9 mouse cellular contexts compared by ENCODE assay signal in genomic region chr10:127626433-127626832, GRCm38 (mm10). TPM values are rescaled to one million over a fixed set of nuclear protein-coding genes. Genes with fewer than 3 reads are reported as not detected.
DNase-seq lines count a peak whose midpoint lies in the region; ATAC-seq and TF ChIP-seq lines count a peak whose summit lies in the region.
"Had no signal": no experiment of that assay in that cellular context is flagged by ENCODE, and none has a peak within 500 bp of the region (broad histone marks: within the 10 kb centered on the region; RNA-seq: fewer than 3 reads in every experiment).

No protein-coding gene starts in this region.

- WGBS in forebrain, postnatal 0 days: 88% methylated on average over 3 of the region's 3 CpGs
- WGBS in forebrain, embryonic 15.5 days: 89% methylated on average over 3 of the region's 3 CpGs
- 89% methylated on average over 3 of the region's 3 CpGs for WGBS in lung, adult 2 months

- no peak overlapping the region for H3K27ac ChIP-seq in forebrain, postnatal 0 days (ENCODE audit: low read depth, low read length)
- no peak overlapping the region for H3K27ac ChIP-seq in forebrain, embryonic 15.5 days (replicated peaks)
- H3K27ac ChIP-seq: neural tube, embryonic 12.5 days had no signal

- peak; percentile 33 for DNase-seq in forebrain, postnatal 0 days
- no peak for DNase-seq in lung, adult 2 months
- no peak for DNase-seq in lung, adult 18-20 months
- DNase-seq in ZHBTc4 (ENCODE audit: low read depth, low spot score): peak; percentile 79
- peak; percentile 54 for DNase-seq in retina, embryonic 14.5 days (ENCODE audit: low spot score)
- DNase-seq in gastrocnemius, postnatal 4 days (ENCODE audit: low spot score in 2 of 2): no peak
- DNase-seq in layer of hippocampus, postnatal 36 days: no peak

- TF ChIP-seq CTCF in forebrain, postnatal 0 days (IDR thresholded peaks at IDR 0.05; ENCODE audit: low read depth): peak; percentile 63
- TF ChIP-seq CTCF in lung, adult 2 months (IDR thresholded peaks at IDR 0.05; ENCODE audit: insufficient read depth, low read length): peak; percentile 68

- no peak overlapping the region for H3K4me2 ChIP-seq in forebrain, postnatal 0 days (ENCODE audit: low read depth)
- H3K4me2 ChIP-seq in forebrain, embryonic 15.5 days (replicated peaks): no peak overlapping the region
- H3K4me2 ChIP-seq: neural tube, embryonic 12.5 days had no signal

- no peak for TF ChIP-seq POLR2A in lung, adult 2 months (IDR thresholded peaks at IDR 0.05; ENCODE audit: borderline replicate concordance, extremely low read depth, low read depth, low read length)

- no peak overlapping the region for H3K4me3 ChIP-seq in forebrain, postnatal 0 days (ENCODE audit: low read depth, low read length)
- H3K4me3 ChIP-seq in forebrain, embryonic 15.5 days: no peak overlapping the region
- H3K4me3 ChIP-seq in lung, adult 2 months (replicated peaks; ENCODE audit: extremely low read depth, low read depth, low read length): no peak overlapping the region
- H3K4me3 ChIP-seq: neural tube, embryonic 12.5 days had no signal

- ATAC-seq in forebrain, postnatal 0 days: no peak
- ATAC-seq in forebrain, embryonic 15.5 days (replicated peaks): no peak

- H3K27me3 ChIP-seq in forebrain, postnatal 0 days (ENCODE audit: insufficient read depth, low read length): no peaks in the 10 kb centered on the region
- no peaks in the 10 kb centered on the region for H3K27me3 ChIP-seq in forebrain, embryonic 15.5 days
- H3K27me3 ChIP-seq: neural tube, embryonic 12.5 days had no signal

- H3K9me3 ChIP-seq in forebrain, postnatal 0 days (ENCODE audit: low read length): no peaks in the 10 kb centered on the region
- no peaks in the 10 kb centered on the region for H3K9me3 ChIP-seq in forebrain, embryonic 15.5 days

- no peaks in the 10 kb centered on the region for H3K36me3 ChIP-seq in forebrain, postnatal 0 days (ENCODE audit: insufficient read depth)
- no peaks in the 10 kb centered on the region for H3K36me3 ChIP-seq in forebrain, embryonic 15.5 days
- H3K36me3 ChIP-seq: neural tube, embryonic 12.5 days had no signal

- 0 out of 2 replicates have a peak, but pooled peaks cover 2% of the 10 kb centered on the region for H3K4me1 ChIP-seq in forebrain, postnatal 0 days (ENCODE audit: insufficient read depth)
- peaks cover 9% of the 10 kb centered on the region for H3K4me1 ChIP-seq in forebrain, embryonic 15.5 days
- no peaks in the 10 kb centered on the region; the same call in 1 of the 2 replicates for H3K4me1 ChIP-seq in lung, adult 2 months (ENCODE audit: control insufficient read depth, insufficient read depth, low read length)

- no peak overlapping the region for H3K9ac ChIP-seq in forebrain, postnatal 0 days
- no peak overlapping the region for H3K9ac ChIP-seq in forebrain, embryonic 15.5 days (replicated peaks)
- H3K9ac ChIP-seq: neural tube, embryonic 12.5 days had no signal

RNA-seq across cellular contexts. Expression of gene Lrp1, which starts 5.5 kb away (rescaled TPM):
- total RNA-seq in forebrain, postnatal 0 days (2014; rRNA removed): 183 and 228 TPM in 2 replicates
- 42.2 and 70.4 TPM in 2 replicates for polyA plus RNA-seq in forebrain, postnatal 0 days (2015; fragmentation: Nextera tagmentation; extraction: Ambion mirVana)
- polyA plus RNA-seq in forebrain, embryonic 15.5 days (2015; fragmentation: Nextera tagmentation; extraction: Ambion mirVana): 93.1 and 95.7 TPM in 2 replicates
- 215 and 248 TPM in 2 replicates for polyA plus RNA-seq in lung, adult 2 months (2012; rRNA removed)
- total RNA-seq in gastrocnemius, postnatal 4 days (2021): 100 to 1,000 TPM; 184 to 193 TPM
- 100 to 1,000 TPM; 268 to 307 TPM for total RNA-seq in layer of hippocampus, postnatal 36 days (2021)

RNA-seq across cellular contexts. Expression of gene Stat6, which starts 16.4 kb away (rescaled TPM):
- total RNA-seq in forebrain, postnatal 0 days (2014; rRNA removed): 4.6 and 5.4 TPM in 2 replicates
- 4.3 and 4.4 TPM in 2 replicates for polyA plus RNA-seq in forebrain, postnatal 0 days (2015; fragmentation: Nextera tagmentation; extraction: Ambion mirVana)
- polyA plus RNA-seq in forebrain, embryonic 15.5 days (2015; fragmentation: Nextera tagmentation; extraction: Ambion mirVana): 3.4 and 3.7 TPM in 2 replicates
- polyA plus RNA-seq in lung, adult 2 months (2012; rRNA removed): 92.3 and 123 TPM in 2 replicates
- 10 to 100 TPM; 25.9 to 27.0 TPM for total RNA-seq in gastrocnemius, postnatal 4 days (2021)
- 1 to 10 TPM; 5.1 to 6.2 TPM for total RNA-seq in layer of hippocampus, postnatal 36 days (2021)

RNA-seq across cellular contexts. Expression of gene Nemp1, which starts 40.3 kb away (rescaled TPM):
- total RNA-seq in forebrain, postnatal 0 days (2014; rRNA removed): 3.4 and 6.1 TPM in 2 replicates
- polyA plus RNA-seq in forebrain, postnatal 0 days (2015; fragmentation: Nextera tagmentation; extraction: Ambion mirVana): 2.8 and 3.2 TPM in 2 replicates
- polyA plus RNA-seq in forebrain, embryonic 15.5 days (2015; fragmentation: Nextera tagmentation; extraction: Ambion mirVana): 4.8 and 5.8 TPM in 2 replicates
- 2.7 and 3.6 TPM in 2 replicates for polyA plus RNA-seq in lung, adult 2 months (2012; rRNA removed)
- total RNA-seq in gastrocnemius, postnatal 4 days (2021): 1 to 10 TPM; 6.0 to 7.3 TPM
- 1 to 10 TPM; 5.1 to 6.7 TPM for total RNA-seq in layer of hippocampus, postnatal 36 days (2021)

RNA-seq across cellular contexts. Expression of gene Nab2, which starts 41.9 kb away (rescaled TPM):
- 12.9 and 14.4 TPM in 2 replicates for total RNA-seq in forebrain, postnatal 0 days (2014; rRNA removed)
- 4.5 and 4.8 TPM in 2 replicates for polyA plus RNA-seq in forebrain, postnatal 0 days (2015; fragmentation: Nextera tagmentation; extraction: Ambion mirVana)
- 2.9 and 3.9 TPM in 2 replicates for polyA plus RNA-seq in forebrain, embryonic 15.5 days (2015; fragmentation: Nextera tagmentation; extraction: Ambion mirVana)
- polyA plus RNA-seq in lung, adult 2 months (2012; rRNA removed): 32.8 and 35.1 TPM in 2 replicates
- 10 to 100 TPM; 14.5 to 14.8 TPM for total RNA-seq in gastrocnemius, postnatal 4 days (2021)
- total RNA-seq in layer of hippocampus, postnatal 36 days (2021): 10 to 100 TPM; 42.7 to 43.8 TPM

Comparison
In these comparisons a context has a peak if more than half of its experiments do, and no peak if none do; other contexts are left out.
1. DNase-seq: peak in forebrain, postnatal 0 days (single experiment), ZHBTc4 (single experiment) and retina, embryonic 14.5 days (single experiment); none in lung, adult 2 months (single experiment), lung, adult 18-20 months (0 of 2), gastrocnemius, postnatal 4 days (0 of 2) and layer of hippocampus, postnatal 36 days (0 of 2).